In the genomic region with DNA sequence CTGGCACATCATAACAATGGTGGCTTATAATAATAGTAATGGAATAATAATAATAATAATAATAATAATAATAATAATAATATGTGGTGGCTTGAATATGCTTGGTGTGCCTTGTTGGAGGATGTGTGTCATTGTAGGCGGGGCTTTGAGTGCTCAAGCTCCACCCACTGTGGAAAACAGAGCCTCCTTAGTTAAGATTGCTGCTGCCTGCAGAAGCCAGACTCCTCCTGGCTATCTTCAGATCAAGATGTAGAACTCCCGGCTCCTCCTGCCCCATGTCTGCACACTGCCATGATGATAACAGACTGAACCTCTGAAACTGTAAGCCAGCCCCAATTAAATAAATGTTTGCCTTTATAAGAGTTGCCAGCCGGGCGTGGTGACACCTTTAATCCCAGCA, we compare ENCODE assay signal across 22 mouse cellular contexts. TPM values are rescaled to one million over a fixed set of nuclear protein-coding genes. Genes with fewer than 3 reads are reported as not detected.
"Had no signal": no experiment of that assay in that cellular context is flagged by ENCODE, and none has a peak within 500 bp of the region (broad histone marks: within the 10 kb centered on the region; RNA-seq: fewer than 3 reads in every experiment).

No protein-coding gene starts in this region.

- DNase-seq: gastrocnemius, postnatal 14 days; gastrocnemius, postnatal 36 days; heart, adult 18-20 months; heart, postnatal 10 days; kidney, adult 18-20 months; kidney, adult 8-10 months; kidney, postnatal 14 days; kidney, postnatal 36 days; layer of hippocampus, adult 9-11 months; liver; liver, embryonic 13.5 days; liver, postnatal 0 days had no signal

RNA-seq across cellular contexts. Expression of gene Gabrp, which starts 44.2 kb away (rescaled TPM):
- total RNA-seq: gastrocnemius, adult 18-20 months; gastrocnemius, adult 8-10 months; gastrocnemius, postnatal 14 days; gastrocnemius, postnatal 36 days; heart, postnatal 10 days; heart, postnatal 25 days; hematopoietic stem cell, adult 5-6 weeks; layer of hippocampus, adult 18-20 months; layer of hippocampus, adult 8-10 months; layer of hippocampus, postnatal 25 days; left cerebral cortex, adult 2 months; left cerebral cortex, postnatal 14 days; left cerebral cortex, postnatal 36 days had no signal
